Mouse (Mus musculus) gastrocnemius, postnatal 25 days (tissue): ENCODE data around the gene Kit. TPM values are rescaled to one million over a fixed set of nuclear protein-coding genes. Genes with fewer than 3 reads are reported as not detected.

Source experiments
- DNase-seq: peaks from one replicate; pipeline ENCODE4 v3.0.0; 2022
- total RNA-seq, 2 experiments: library from RNA; stranded (reverse); gene quantifications; 1 replicate in 1 of 2; 2 replicates in 1 of 2; pipeline ENCODE4 v1.2.3; 2021

The Kit gene
- total RNA-seq, 2 experiments from 2014 or later = 0.67 to 1.1 TPM

- DNase-seq = no peak
Measured at GRCm38 (mm10) chr5:75632846-75633640, 58.3 kb downstream of the Kit start.

DNA sequence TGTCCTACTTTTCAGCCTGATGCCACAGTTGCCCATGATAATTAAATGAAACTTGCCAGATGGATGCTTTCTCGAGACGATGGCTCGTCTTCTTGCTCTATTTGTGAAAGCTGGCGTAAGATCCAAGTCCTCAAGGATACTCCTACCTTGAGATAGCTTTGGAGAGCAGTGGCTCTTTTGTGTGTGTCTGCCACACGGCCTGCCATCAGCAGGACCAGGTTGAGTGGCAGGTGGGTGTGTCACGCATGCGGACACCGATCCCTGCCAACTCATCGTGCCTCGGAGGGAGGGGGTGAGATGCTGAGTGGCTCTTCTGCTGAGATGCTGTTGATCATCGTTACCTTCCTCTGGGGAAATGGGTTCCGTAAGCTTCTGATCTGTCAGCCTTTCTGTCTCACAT, 60.7 kb downstream of the Kit start:
- DNase-seq = no peak

DNA sequence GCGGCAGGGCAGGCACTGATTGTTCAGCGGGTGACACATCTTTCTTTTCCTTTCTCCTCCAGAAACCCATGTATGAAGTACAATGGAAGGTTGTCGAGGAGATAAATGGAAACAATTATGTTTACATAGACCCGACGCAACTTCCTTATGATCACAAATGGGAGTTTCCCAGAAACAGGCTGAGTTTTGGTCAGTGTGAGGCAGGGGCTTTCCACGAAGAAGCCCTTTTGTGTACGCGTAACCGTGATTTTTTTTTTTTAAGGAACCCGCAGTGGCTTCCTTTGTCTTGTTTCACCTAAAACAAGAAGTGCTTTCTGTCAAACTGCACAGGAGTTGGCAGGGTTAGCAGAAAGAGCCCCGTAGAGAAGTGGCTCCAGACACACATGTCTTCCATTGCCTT, 65.9 kb downstream of the Kit start:
- no peak for DNase-seq

DNA sequence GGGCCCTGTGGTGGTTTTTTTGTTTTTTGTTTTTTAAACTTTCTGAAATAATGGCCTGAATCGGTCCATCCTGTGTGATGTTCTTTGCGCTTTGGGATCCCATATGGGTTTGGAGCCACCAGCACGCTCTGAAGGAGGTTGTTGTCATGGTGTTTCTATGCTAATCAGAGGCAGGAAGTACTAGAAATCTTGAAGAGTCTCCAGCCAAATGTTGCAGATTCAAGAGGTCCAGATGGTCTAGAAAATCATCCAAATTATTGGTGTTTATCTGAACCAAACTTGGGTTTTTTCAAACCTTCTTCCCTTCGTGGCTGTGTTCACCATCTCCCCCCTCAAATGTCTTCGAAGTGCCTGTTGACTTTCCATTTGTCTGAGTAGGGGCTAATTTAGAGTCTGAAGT, 72.3 kb downstream of the Kit start:
- no peak for DNase-seq

DNA sequence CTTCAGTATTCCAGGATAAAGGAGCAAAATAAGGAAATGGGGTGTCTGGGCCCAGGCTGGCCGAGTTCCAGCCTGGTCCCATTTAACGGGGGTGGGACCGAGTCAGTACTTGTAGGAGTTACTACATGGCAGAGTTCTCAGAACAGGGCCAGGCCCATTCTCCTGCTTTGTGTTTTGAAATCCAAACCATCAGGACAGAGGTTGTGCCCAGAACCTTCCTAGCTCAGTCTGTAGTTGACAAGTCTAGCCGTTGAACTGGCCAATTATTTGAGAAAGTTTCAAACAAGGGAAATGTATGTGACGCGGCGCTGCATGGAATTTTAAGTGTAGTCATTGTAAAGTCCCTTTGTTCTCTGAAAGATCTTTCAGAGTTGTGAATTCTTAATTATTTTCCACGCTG, 75.8 kb downstream of the Kit start:
- no peak for DNase-seq

GRCm38 (mm10) chr5:75653431-75653830, 78.7 kb downstream of the Kit start:
- DNase-seq = no peak

DNA sequence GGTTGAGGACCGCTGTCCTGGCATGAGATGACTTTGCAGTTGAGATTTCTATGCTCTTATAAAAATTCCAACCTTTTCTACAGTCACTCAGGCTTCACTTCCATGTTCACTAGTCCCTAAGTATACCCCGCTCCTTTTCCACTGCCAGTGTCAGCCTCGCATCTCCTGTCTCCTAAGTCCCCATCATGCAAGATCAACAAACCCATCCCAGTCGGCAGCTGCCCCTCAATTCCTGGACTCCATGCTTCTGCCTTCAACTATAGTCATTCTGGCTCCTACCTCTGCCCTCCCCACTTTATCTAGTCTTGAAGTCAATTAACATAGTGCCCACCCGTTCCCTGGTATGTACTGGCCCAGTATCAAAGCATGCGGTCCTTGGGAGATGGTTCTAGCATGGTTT, 83.9 kb downstream of the Kit start:
- DNase-seq = no peak

DNA sequence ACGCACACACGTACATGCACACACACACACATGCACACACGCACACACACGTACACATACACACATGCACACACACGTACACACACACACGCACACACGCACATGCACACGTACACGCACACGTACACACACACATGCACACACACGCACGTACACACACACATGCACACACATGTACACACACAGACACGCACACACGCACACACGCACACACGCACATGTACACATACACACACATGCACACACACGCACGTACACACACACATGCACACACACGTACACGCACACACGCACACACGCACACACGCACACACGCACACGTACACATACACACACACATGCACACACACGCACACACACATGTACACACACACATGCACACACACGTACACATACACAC, 85.6 kb downstream of the Kit start:
- no peak for DNase-seq

- DNase-seq = no peak
Measured at GRCm38 (mm10) chr5:75662466-75662865, 87.8 kb downstream of the Kit start.

DNA sequence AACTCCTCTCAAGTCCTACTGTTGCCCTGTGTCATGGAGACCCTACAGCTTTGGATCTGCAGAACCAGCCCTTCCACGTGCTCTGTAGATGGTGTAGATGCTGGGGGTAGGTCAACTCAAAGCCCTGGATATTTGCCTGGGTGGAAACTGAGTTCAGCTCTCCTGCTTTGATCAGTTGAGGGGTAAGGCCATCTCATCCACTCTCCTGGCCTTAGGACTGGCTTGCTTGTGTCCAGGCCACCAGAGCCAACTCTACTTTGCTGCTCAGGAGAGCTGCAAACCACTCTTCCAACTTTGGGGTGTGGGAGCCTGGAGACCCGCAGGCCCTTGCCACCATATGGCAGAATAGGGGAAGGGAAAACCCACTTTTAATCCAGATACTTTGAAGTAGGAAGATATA, 89.1 kb downstream of the Kit start:
- no peak for DNase-seq

GRCm38 (mm10) chr5:75667083-75667482, 92.4 kb downstream of the Kit start:
- DNase-seq = no peak

- DNase-seq = no peak
Measured at GRCm38 (mm10) chr5:75671136-75671788, 96.5 kb downstream of the Kit start.

GRCm38 (mm10) chr5:75676024-75676423, 101.3 kb downstream of the Kit start:
- DNase-seq = no peak

GRCm38 (mm10) chr5:75679896-75680295, 105.2 kb downstream of the Kit start:
- DNase-seq = no peak

DNA sequence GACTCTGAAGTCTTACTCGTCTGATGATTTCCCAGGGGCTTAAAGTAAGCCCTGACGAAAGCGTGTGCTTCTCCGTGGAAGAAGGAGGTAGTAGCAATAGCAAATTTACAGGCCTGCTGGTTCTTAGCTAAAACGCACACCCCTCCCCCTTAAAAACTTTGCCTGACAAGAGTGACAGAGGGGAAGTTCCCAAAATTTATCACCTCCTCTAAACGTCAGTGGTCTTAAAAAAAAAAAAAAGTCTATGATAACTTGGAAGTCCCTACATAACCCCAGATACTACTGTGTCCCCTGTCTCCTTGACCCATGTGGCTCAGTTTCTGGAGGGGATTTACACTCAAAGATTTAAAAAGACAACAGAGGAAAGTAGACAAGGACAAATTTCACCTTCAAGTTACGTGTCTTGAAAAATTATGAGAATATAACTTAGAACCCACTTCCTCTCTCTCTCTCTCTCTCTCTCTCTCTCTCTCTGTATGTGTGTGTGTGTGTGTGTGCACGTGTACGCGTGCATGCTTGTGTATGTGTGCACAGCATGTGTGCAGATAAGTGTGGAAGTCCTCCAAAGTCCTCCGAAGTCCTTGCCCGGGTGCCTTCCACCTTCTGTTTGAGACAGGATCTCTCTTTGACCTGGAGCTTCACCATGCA, 120.6 kb downstream of the Kit start:
- DNase-seq = no peak

- DNase-seq = no peak
Measured at GRCm38 (mm10) chr5:75696960-75697359, 122.2 kb downstream of the Kit start.

- DNase-seq = no peak
Measured at GRCm38 (mm10) chr5:75698556-75698955, 123.8 kb downstream of the Kit start.

GRCm38 (mm10) chr5:75699081-75699480, 124.4 kb downstream of the Kit start:
- no peak for DNase-seq

- no peak for DNase-seq
Measured at GRCm38 (mm10) chr5:75699516-75699915, 124.8 kb downstream of the Kit start.

- DNase-seq = no peak
Measured at GRCm38 (mm10) chr5:75701662-75702061, 126.9 kb downstream of the Kit start.

DNA sequence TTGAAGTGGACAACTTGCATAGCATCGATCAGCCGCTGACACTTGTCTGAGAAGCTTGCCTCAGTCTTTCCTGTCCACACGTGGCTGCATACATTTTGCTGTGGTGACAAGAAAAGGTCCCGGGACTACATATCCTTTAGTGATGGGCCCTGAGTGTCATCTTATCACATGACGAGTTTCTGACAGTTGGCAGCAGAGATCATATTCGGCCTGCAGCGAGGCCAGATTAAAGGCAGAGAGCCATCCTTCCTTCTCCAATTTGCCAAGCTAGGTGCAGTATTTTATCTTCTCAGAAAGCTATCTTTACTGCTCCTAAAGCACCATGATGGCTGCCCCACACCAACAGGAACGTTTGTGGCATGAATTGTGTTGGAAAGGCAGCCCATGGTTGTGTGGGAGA, 127.4 kb downstream of the Kit start:
- DNase-seq = no peak

- no peak for DNase-seq
Measured at GRCm38 (mm10) chr5:75704584-75705175, 130.0 kb downstream of the Kit start.

- DNase-seq = no peak
Measured at GRCm38 (mm10) chr5:75705421-75705820, 130.7 kb downstream of the Kit start.
